Mouse (Mus musculus): ENCODE measurements around the gene Ganab. TPM values are rescaled to one million over a fixed set of nuclear protein-coding genes. Genes with fewer than 3 reads are reported as not detected.

Gene Ganab
- polyA plus RNA-seq, 2 experiments: 91.7 to 212 TPM

DNA sequence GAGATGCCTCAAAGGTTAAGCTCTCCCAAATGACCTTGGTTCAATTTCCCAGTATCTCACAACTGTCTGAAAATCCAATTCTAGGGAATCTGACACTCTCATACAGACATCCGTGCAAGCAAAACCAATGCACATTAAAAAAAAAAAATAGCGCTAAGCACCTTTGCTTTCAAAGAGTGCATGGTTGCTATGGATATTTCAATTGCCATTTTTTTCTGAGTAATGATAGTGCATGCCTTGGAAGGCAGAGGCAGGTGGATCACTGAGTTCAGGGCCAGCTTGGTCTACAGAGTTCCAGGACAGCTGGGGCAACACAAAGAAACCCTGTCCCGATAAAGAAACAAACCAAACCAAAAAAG is 16.9 kb upstream of the Ganab start:
- 19% methylated on average over 3 of the region's 3 CpGs for WGBS
- no peak for TF ChIP-seq POLR2A (IDR thresholded peaks at IDR 0.05; ENCODE audit: borderline replicate concordance, extremely low read depth, insufficient read depth, insufficient read length)
- no peaks in the 10 kb centered on the region for H3K27me3 ChIP-seq (ENCODE audit: control insufficient read depth, insufficient read depth, low read length)
- no peak overlapping the region; the same call in 1 of the 2 replicates for H3K27ac ChIP-seq (replicated peaks; ENCODE audit: low read depth, low read length)
- no peaks in the 10 kb centered on the region for H3K9me3 ChIP-seq (ENCODE audit: control insufficient read depth, low read length)
- H3K9ac ChIP-seq (ENCODE audit: low read depth, low read length, severe bottlenecking): peak overlapping the region; percentile 83; the same call in 1 of the 2 replicates
- peaks cover 5% of the 10 kb centered on the region; the same call in 1 of the 2 replicates for H3K4me1 ChIP-seq (ENCODE audit: control insufficient read depth, insufficient read depth, low read length)
- peaks cover 15% of the 10 kb centered on the region for H3K36me3 ChIP-seq (ENCODE audit: control insufficient read depth, insufficient read depth, low read length)
- H3K4me2 ChIP-seq (replicated peaks; ENCODE audit: low read depth, low read length, severe bottlenecking): peak overlapping the region; percentile 80
- DNase-seq (ENCODE audit: low spot score): no peak
- peak overlapping the region; percentile 71 for H3K4me3 ChIP-seq (replicated peaks; ENCODE audit: low read length)
- ATAC-seq (ENCODE audit: low FRiP score, low read depth): no peak; the same call in 1 of the 2 replicates

GRCm38 (mm10) chr19:8883616-8884015 is 14.3 kb upstream of the Ganab start, which contains the start of the genes Lbhd1 and Gm49403:
Gene Lbhd1 (plus strand): TSS chr19:8883732.
Gene Gm49403 (plus strand): TSS chr19:8883930.
- Histone ChIP-seq H3K36me3 (ENCODE audit: control insufficient read depth, insufficient read depth, low read length) (0 out of 2 replicates have a peak, but pooled peaks cover under 1% of the 10 kb centered on the region), H3K9me3 (ENCODE audit: control insufficient read depth, low read length) (no peaks in the 10 kb centered on the region), H3K9ac (ENCODE audit: low read depth, low read length, severe bottlenecking) (no peak within 1 kb of the TSS), H3K27ac (replicated peaks; ENCODE audit: low read depth, low read length) (no peak within 1 kb of the TSS), H3K4me2 (replicated peaks; ENCODE audit: low read depth, low read length, severe bottlenecking) (no peak within 1 kb of the TSS), H3K27me3 (ENCODE audit: control insufficient read depth, insufficient read depth, low read length) (no peaks in the 10 kb centered on the region), H3K4me1 (ENCODE audit: control insufficient read depth, insufficient read depth, low read length) (peaks cover 11% of the 10 kb centered on the region; the same call in 1 of the 2 replicates), H3K4me3 (replicated peaks; ENCODE audit: low read length) (no peak within 1 kb of the TSS)
- DNase-seq (ENCODE audit: low spot score) (no peak), ATAC-seq (ENCODE audit: low FRiP score, low read depth) (no peak)
- no peak for TF ChIP-seq POLR2A (IDR thresholded peaks at IDR 0.05; ENCODE audit: borderline replicate concordance, extremely low read depth, insufficient read depth, insufficient read length)
- 78% methylated on average over 3 of the region's 3 CpGs for WGBS

- ATAC-seq (ENCODE audit: low FRiP score, low read depth) (no peak), DNase-seq (ENCODE audit: low spot score) (no peak)
- no peak for TF ChIP-seq POLR2A (IDR thresholded peaks at IDR 0.05; ENCODE audit: borderline replicate concordance, extremely low read depth, insufficient read depth, insufficient read length)
- H3K4me3 ChIP-seq (replicated peaks; ENCODE audit: low read length): peak overlapping the region; percentile 77; the same call in 1 of the 2 replicates
- 0 out of 2 replicates have a peak overlapping the region, but pooled peaks have one; percentile 86 for H3K9ac ChIP-seq (ENCODE audit: low read depth, low read length, severe bottlenecking)
- H3K9me3 ChIP-seq (ENCODE audit: control insufficient read depth, low read length): no peaks in the 10 kb centered on the region
- H3K36me3 ChIP-seq (ENCODE audit: control insufficient read depth, insufficient read depth, low read length): peaks cover 16% of the 10 kb centered on the region
- H3K4me1 ChIP-seq (ENCODE audit: control insufficient read depth, insufficient read depth, low read length): peaks cover 10% of the 10 kb centered on the region; the same call in 1 of the 2 replicates
- H3K27ac ChIP-seq (replicated peaks; ENCODE audit: low read depth, low read length): peak overlapping the region; percentile 88
- WGBS: 42% methylated on average over 1 of the region's 1 CpGs
- peak overlapping the region; percentile 84 for H3K4me2 ChIP-seq (replicated peaks; ENCODE audit: low read depth, low read length, severe bottlenecking)
- H3K27me3 ChIP-seq (ENCODE audit: control insufficient read depth, insufficient read depth, low read length): no peaks in the 10 kb centered on the region
Measured at GRCm38 (mm10) chr19:8886916-8887584, 10.8 kb upstream of the Ganab start.

DNA sequence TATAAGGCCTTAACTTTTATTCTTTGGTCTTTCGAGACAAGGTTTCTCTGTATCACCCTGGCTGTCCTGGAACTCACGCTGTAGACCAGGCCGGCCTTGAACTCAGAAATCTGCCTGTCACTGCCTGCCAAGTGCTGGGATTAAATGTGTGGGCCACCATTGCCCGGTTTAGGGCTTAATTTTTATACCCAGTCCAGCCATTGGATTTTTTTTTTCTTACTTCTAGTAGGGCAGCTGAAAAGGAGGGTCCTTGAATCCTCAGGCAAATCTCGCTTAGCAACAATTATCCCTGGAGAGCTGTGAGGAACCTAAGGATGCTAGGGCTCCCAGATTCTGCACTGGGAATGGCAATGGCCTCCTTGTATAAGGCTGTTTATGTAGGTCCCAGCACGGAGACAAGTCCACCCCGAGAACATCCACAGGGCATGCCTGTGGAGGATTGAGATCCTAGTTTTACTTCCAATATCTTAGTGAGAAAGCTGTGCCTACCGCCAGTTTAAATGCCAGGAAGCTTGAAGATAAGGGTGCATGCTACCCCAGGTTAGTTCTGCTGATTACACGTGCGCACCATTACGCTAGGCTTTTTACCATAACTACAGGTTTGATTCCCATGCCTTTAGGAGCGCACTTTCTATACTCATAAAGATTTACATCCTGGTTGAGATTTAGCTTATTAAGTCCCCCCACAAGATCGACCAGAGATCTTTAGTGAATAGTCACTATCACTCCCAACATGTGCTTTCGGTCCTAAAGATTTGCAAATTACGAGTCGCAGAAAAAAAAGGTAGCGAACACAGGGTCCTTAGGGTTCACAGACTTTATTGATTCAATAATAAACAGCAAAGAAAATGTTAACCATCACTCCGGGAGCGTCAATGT is 10.0 kb upstream of the Ganab start:
- WGBS: 13% methylated on average over 19 of the region's 19 CpGs
- H3K27ac ChIP-seq (replicated peaks; ENCODE audit: low read depth, low read length): peak overlapping the region; percentile 88
- H3K36me3 ChIP-seq (ENCODE audit: control insufficient read depth, insufficient read depth, low read length): peaks cover 16% of the 10 kb centered on the region
- H3K4me2 ChIP-seq (replicated peaks; ENCODE audit: low read depth, low read length, severe bottlenecking): peak overlapping the region; percentile 84
- no peaks in the 10 kb centered on the region for H3K9me3 ChIP-seq (ENCODE audit: control insufficient read depth, low read length)
- no peaks in the 10 kb centered on the region for H3K27me3 ChIP-seq (ENCODE audit: control insufficient read depth, insufficient read depth, low read length)
- peak overlapping the region; percentile 77 for H3K4me3 ChIP-seq (replicated peaks; ENCODE audit: low read length)
- ATAC-seq (ENCODE audit: low FRiP score, low read depth): no peak
- TF ChIP-seq POLR2A (IDR thresholded peaks at IDR 0.05; ENCODE audit: borderline replicate concordance, extremely low read depth, insufficient read depth, insufficient read length): no peak
- peaks cover 10% of the 10 kb centered on the region; the same call in 1 of the 2 replicates for H3K4me1 ChIP-seq (ENCODE audit: control insufficient read depth, insufficient read depth, low read length)
- peak overlapping the region; percentile 86 for H3K9ac ChIP-seq (ENCODE audit: low read depth, low read length, severe bottlenecking)
- no peak for DNase-seq (ENCODE audit: low spot score)

Data from limb, embryonic 14.5 days (tissue).